Mouse (Mus musculus): ENCODE results near the gene Atg2a.
A peak's percentile ranks its signal among the peaks of the same experiment; 100 is the strongest.

The Atg2a gene

GRCm38 (mm10) chr19:6241274-6242107 lies at the start of gene Atg2a:
TSS of gene Atg2a (plus strand) at chr19:6241668.
- peak; percentile 98 for DNase-seq (ENCODE audit: low spot score)

GRCm38 (mm10) chr19:6204265-6204664 lies 37.2 kb upstream of the Atg2a start:
- DNase-seq (ENCODE audit: low spot score) = no peak

GRCm38 (mm10) chr19:6206716-6207115 lies 34.8 kb upstream of the Atg2a start:
- DNase-seq (ENCODE audit: low spot score) = no peak

- DNase-seq (ENCODE audit: low spot score) = no peak
Observed at GRCm38 (mm10) chr19:6216046-6216705, 25.3 kb upstream of the Atg2a start.

GRCm38 (mm10) chr19:6218606-6219005 lies 22.9 kb upstream of the Atg2a start:
- no peak for DNase-seq (ENCODE audit: low spot score)

GRCm38 (mm10) chr19:6226135-6226534 lies 15.3 kb upstream of the Atg2a start, which contains the start of gene Gpha2:
TSS of gene Gpha2 (plus strand) at chr19:6226380.
- no peak for DNase-seq (ENCODE audit: low spot score)

- DNase-seq (ENCODE audit: low spot score) = no peak
Observed at GRCm38 (mm10) chr19:6226763-6227162, 14.7 kb upstream of the Atg2a start.

- no peak for DNase-seq (ENCODE audit: low spot score)
Observed at GRCm38 (mm10) chr19:6227864-6228263, 13.6 kb upstream of the Atg2a start.

- peak; percentile 69 for DNase-seq (ENCODE audit: low spot score)
Observed at GRCm38 (mm10) chr19:6230411-6230810, 11.1 kb upstream of the Atg2a start.

GRCm38 (mm10) chr19:6231036-6231435 lies 10.4 kb upstream of the Atg2a start:
- DNase-seq (ENCODE audit: low spot score) = no peak

- DNase-seq (ENCODE audit: low spot score) = no peak
Observed at GRCm38 (mm10) chr19:6233647-6234046, 7.8 kb upstream of the Atg2a start.

GRCm38 (mm10) chr19:6234337-6235083 lies 7.0 kb upstream of the Atg2a start:
- no peak for DNase-seq (ENCODE audit: low spot score)

GRCm38 (mm10) chr19:6235084-6236052 lies 6.1 kb upstream of the Atg2a start, which contains the start of gene Ppp2r5b:
TSS of gene Ppp2r5b (minus strand) at chr19:6235872.
- DNase-seq (ENCODE audit: low spot score) = peak; percentile 95

- peak; percentile 84 for DNase-seq (ENCODE audit: low spot score)
Observed at GRCm38 (mm10) chr19:6236053-6236441, 5.4 kb upstream of the Atg2a start.

- no peak for DNase-seq (ENCODE audit: low spot score)
Observed at GRCm38 (mm10) chr19:6236842-6237241, 4.6 kb upstream of the Atg2a start.

GRCm38 (mm10) chr19:6238740-6239139 lies 2.7 kb upstream of the Atg2a start:
- DNase-seq (ENCODE audit: low spot score) = no peak

GRCm38 (mm10) chr19:6240136-6240535 lies 1.3 kb upstream of the Atg2a start:
- DNase-seq (ENCODE audit: low spot score) = no peak

GRCm38 (mm10) chr19:6240725-6241124 lies 743 bp upstream of the Atg2a start:
- DNase-seq (ENCODE audit: low spot score) = no peak

- no peak for DNase-seq (ENCODE audit: low spot score)
Observed at GRCm38 (mm10) chr19:6242281-6242680, 813 bp downstream of the Atg2a start.

GRCm38 (mm10) chr19:6243226-6243625 lies 1.8 kb downstream of the Atg2a start:
- DNase-seq (ENCODE audit: low spot score) = no peak

- DNase-seq (ENCODE audit: low spot score) = no peak
Observed at GRCm38 (mm10) chr19:6245806-6246205, 4.3 kb downstream of the Atg2a start.
